Mouse (Mus musculus) ES-Bruce4 (cell line): ENCODE data around the gene Carmil2.

Experiments used
- CTCF ChIP-seq: IDR thresholded peaks from one replicate; pipeline ENCODE4 v1.8.1; 2011; ENCODE audit warnings: low read depth, low read length
- EP300 ChIP-seq: IDR thresholded peaks from 2 replicates; pipeline ENCODE4 v1.6.1; 2011; ENCODE audit warnings: low read depth, low read length; ENCODE audit not compliant: insufficient read depth

DNA sequence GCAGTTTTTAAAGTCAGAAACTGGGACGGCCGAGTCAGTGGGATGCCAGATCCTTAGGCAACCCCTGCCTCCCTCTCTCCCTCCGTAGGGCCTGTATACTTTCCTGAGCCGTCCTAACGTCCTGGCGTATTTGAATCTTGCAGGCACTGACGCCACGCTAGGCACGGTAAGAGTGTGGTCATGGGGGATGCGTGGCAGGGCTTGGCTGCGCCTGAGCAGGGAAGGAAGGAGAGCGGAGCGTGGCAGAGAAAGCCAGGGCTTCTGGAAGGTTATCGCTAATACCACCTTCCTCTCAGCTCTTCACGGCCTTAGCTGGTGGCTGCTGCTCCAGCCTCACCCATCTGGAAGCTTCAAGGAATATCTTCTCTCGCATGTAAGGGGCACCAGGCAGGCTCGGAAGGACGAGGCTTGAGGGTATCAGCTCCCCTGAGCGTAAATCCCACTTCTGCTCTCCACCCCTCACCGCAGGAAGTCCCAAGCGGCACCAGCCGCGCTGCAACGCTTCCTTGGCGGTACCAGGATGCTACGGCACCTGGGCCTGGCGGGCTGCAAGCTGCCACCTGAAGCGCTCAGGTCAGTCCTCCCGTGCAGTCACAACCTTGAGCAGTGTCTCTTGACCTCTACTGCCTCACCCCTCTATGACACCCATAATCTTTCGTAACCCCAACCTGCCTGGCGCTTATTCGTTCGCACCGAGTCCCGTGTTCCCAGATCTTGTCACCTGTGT is 3.3 kb downstream of the Carmil2 start:
- TF ChIP-seq CTCF (no peak), EP300 (no peak)
